Mouse (Mus musculus): ENCODE measurements at regions not wholly inside any gene's neighbourhood (a gene's known extent, or its start where the extent isn't known, plus 50 kb on each side); places are given as distances from the start of the nearest gene placed in this dataset.

GRCm38 (mm10) chr9:34427711-34428110 is 58.0 kb upstream of the Kirrel3 start:
- no peak for DNase-seq
